Mouse (Mus musculus): ENCODE measurements around the gene Med26.

- TF ChIP-seq CTCF (IDR thresholded peaks at IDR 0.05; ENCODE audit: borderline replicate concordance, extremely low read depth, insufficient read depth, insufficient read length): no peak
- peak; percentile 65 for TF ChIP-seq POLR2A (IDR thresholded peaks at IDR 0.05; ENCODE audit: borderline replicate concordance, extremely low read depth, insufficient read depth, insufficient read length, poor library complexity, severe bottlenecking)
Measured at GRCm38 (mm10) chr8:72547802-72548643, at the start of gene Med26.
